Mouse (Mus musculus): ENCODE measurements around the gene Dennd2a. TPM values are rescaled to one million over a fixed set of nuclear protein-coding genes. Genes with fewer than 3 reads are reported as not detected.

Dennd2a gene
- polyA plus RNA-seq (2015; fragmentation: Nextera tagmentation; extraction: Ambion mirVana) = 12.8 and 13.3 TPM in 2 replicates

- peaks cover 13% of the 10 kb centered on the region for H3K4me1 ChIP-seq (replicated peaks; ENCODE audit: insufficient read depth, low read length)
- TF ChIP-seq CTCF (IDR thresholded peaks at IDR 0.05; ENCODE audit: low read depth) = no peak
- peak within 1 kb of the TSS; percentile 94 for H3K9ac ChIP-seq (ENCODE audit: low read depth, low read length)
Measured at GRCm38 (mm10) chr6:39557723-39558261, at the start of gene Dennd2a. TSS of gene Dennd2a (minus strand) at chr6:39557867.

GRCm38 (mm10) chr6:39607365-39607764, 49.7 kb upstream of the Dennd2a start:
- Histone ChIP-seq H3K27me3 (ENCODE audit: insufficient read depth, low read length) (no peaks in the 10 kb centered on the region), H3K4me3 (replicated peaks; ENCODE audit: low read depth, low read length) (no peak overlapping the region), H3K27ac (no peak overlapping the region), H3K4me1 (replicated peaks; ENCODE audit: insufficient read depth, low read length) (no peaks in the 10 kb centered on the region), H3K9me3 (replicated peaks; ENCODE audit: low read length) (no peaks in the 10 kb centered on the region), H3K4me2 (ENCODE audit: low read length) (no peak overlapping the region), H3K9ac (ENCODE audit: low read depth, low read length) (no peak overlapping the region), H3K36me3 (ENCODE audit: insufficient read depth, low read length) (0 out of 2 replicates have a peak, but pooled peaks cover 6% of the 10 kb centered on the region)
- ATAC-seq (replicated peaks; ENCODE audit: low FRiP score, low read depth) = no peak
- WGBS = 50% methylated on average over 5 of the region's 5 CpGs
- no peak for TF ChIP-seq CTCF (IDR thresholded peaks at IDR 0.05; ENCODE audit: low read depth)
- DNase-seq (ENCODE audit: low spot score) = no peak

More at GRCm38 (mm10) chr6:39557723-39558261, at the start of gene Dennd2a:
- WGBS = under 1% methylated on average over 42 of the region's 50 CpGs
- no peaks in the 10 kb centered on the region for H3K27me3 ChIP-seq (ENCODE audit: insufficient read depth, low read length)
- peak within 1 kb of the TSS; percentile 92 for H3K27ac ChIP-seq
- peak; percentile 94 for ATAC-seq (replicated peaks; ENCODE audit: low FRiP score, low read depth)
- no peaks in the 10 kb centered on the region for H3K36me3 ChIP-seq (ENCODE audit: insufficient read depth, low read length)
- peak; percentile 95 for DNase-seq (ENCODE audit: low spot score)
- H3K4me3 ChIP-seq (replicated peaks; ENCODE audit: low read depth, low read length) = peak within 1 kb of the TSS; percentile 93
- peak within 1 kb of the TSS; percentile 73 for H3K4me2 ChIP-seq (ENCODE audit: low read length)
- no peaks in the 10 kb centered on the region for H3K9me3 ChIP-seq (replicated peaks; ENCODE audit: low read length)

GRCm38 (mm10) chr6:39606862-39607261, 49.2 kb upstream of the Dennd2a start:
- DNase-seq (ENCODE audit: low spot score) (no peak), ATAC-seq (replicated peaks; ENCODE audit: low FRiP score, low read depth) (no peak; the same call in 1 of the 2 replicates)
- Histone ChIP-seq H3K27ac (no peak overlapping the region), H3K4me3 (replicated peaks; ENCODE audit: low read depth, low read length) (no peak overlapping the region), H3K9me3 (replicated peaks; ENCODE audit: low read length) (no peaks in the 10 kb centered on the region), H3K9ac (ENCODE audit: low read depth, low read length) (no peak overlapping the region), H3K36me3 (ENCODE audit: insufficient read depth, low read length) (0 out of 2 replicates have a peak, but pooled peaks cover 8% of the 10 kb centered on the region), H3K4me2 (ENCODE audit: low read length) (no peak overlapping the region), H3K4me1 (replicated peaks; ENCODE audit: insufficient read depth, low read length) (no peaks in the 10 kb centered on the region), H3K27me3 (ENCODE audit: insufficient read depth, low read length) (no peaks in the 10 kb centered on the region)
- no peak for TF ChIP-seq CTCF (IDR thresholded peaks at IDR 0.05; ENCODE audit: low read depth)
- 39% methylated on average over 3 of the region's 3 CpGs for WGBS

GRCm38 (mm10) chr6:39606056-39606455, 48.4 kb upstream of the Dennd2a start:
- ATAC-seq (replicated peaks; ENCODE audit: low FRiP score, low read depth) (no peak), DNase-seq (ENCODE audit: low spot score) (peak; percentile 52)
- 63% methylated on average over 6 of the region's 6 CpGs for WGBS
- no peak for TF ChIP-seq CTCF (IDR thresholded peaks at IDR 0.05; ENCODE audit: low read depth)
- H3K27me3 ChIP-seq (ENCODE audit: insufficient read depth, low read length) = no peaks in the 10 kb centered on the region
- H3K9ac ChIP-seq (ENCODE audit: low read depth, low read length) = no peak overlapping the region
- H3K27ac ChIP-seq = no peak overlapping the region
- no peak overlapping the region for H3K4me3 ChIP-seq (replicated peaks; ENCODE audit: low read depth, low read length)
- 0 out of 2 replicates have a peak, but pooled peaks cover 6% of the 10 kb centered on the region for H3K36me3 ChIP-seq (ENCODE audit: insufficient read depth, low read length)
- H3K9me3 ChIP-seq (replicated peaks; ENCODE audit: low read length) = no peaks in the 10 kb centered on the region
- no peaks in the 10 kb centered on the region for H3K4me1 ChIP-seq (replicated peaks; ENCODE audit: insufficient read depth, low read length)
- H3K4me2 ChIP-seq (ENCODE audit: low read length) = no peak overlapping the region

GRCm38 (mm10) chr6:39604565-39604964, 46.9 kb upstream of the Dennd2a start:
- Histone ChIP-seq H3K4me2 (ENCODE audit: low read length) (no peak overlapping the region), H3K36me3 (ENCODE audit: insufficient read depth, low read length) (peaks cover 14% of the 10 kb centered on the region)
- no peak for TF ChIP-seq CTCF (IDR thresholded peaks at IDR 0.05; ENCODE audit: low read depth)

GRCm38 (mm10) chr6:39601828-39602227, 44.2 kb upstream of the Dennd2a start:
- H3K4me3 ChIP-seq (replicated peaks; ENCODE audit: low read depth, low read length) = no peak overlapping the region
- H3K27ac ChIP-seq = no peak overlapping the region
- no peak overlapping the region for H3K4me2 ChIP-seq (ENCODE audit: low read length)
- DNase-seq (ENCODE audit: low spot score) = no peak
- no peak for ATAC-seq (replicated peaks; ENCODE audit: low FRiP score, low read depth)
- H3K27me3 ChIP-seq (ENCODE audit: insufficient read depth, low read length) = no peaks in the 10 kb centered on the region
- H3K36me3 ChIP-seq (ENCODE audit: insufficient read depth, low read length) = peaks cover 27% of the 10 kb centered on the region
- 89% methylated on average over 3 of the region's 3 CpGs for WGBS
- TF ChIP-seq CTCF (IDR thresholded peaks at IDR 0.05; ENCODE audit: low read depth) = no peak
- H3K4me1 ChIP-seq (replicated peaks; ENCODE audit: insufficient read depth, low read length) = no peaks in the 10 kb centered on the region
- no peak overlapping the region for H3K9ac ChIP-seq (ENCODE audit: low read depth, low read length)
- no peaks in the 10 kb centered on the region for H3K9me3 ChIP-seq (replicated peaks; ENCODE audit: low read length)

More at GRCm38 (mm10) chr6:39604565-39604964, 46.9 kb upstream of the Dennd2a start:
- H3K4me3 ChIP-seq (replicated peaks; ENCODE audit: low read depth, low read length) = no peak overlapping the region
- no peaks in the 10 kb centered on the region for H3K9me3 ChIP-seq (replicated peaks; ENCODE audit: low read length)
- ATAC-seq (replicated peaks; ENCODE audit: low FRiP score, low read depth) = no peak
- WGBS = 69% methylated on average over 5 of the region's 5 CpGs
- no peak overlapping the region for H3K9ac ChIP-seq (ENCODE audit: low read depth, low read length)
- H3K27ac ChIP-seq = no peak overlapping the region
- H3K4me1 ChIP-seq (replicated peaks; ENCODE audit: insufficient read depth, low read length) = no peaks in the 10 kb centered on the region
- H3K27me3 ChIP-seq (ENCODE audit: insufficient read depth, low read length) = no peaks in the 10 kb centered on the region
- no peak for DNase-seq (ENCODE audit: low spot score)

Measured in kidney, postnatal 0 days (tissue).